Mouse (Mus musculus): Measurements from ENCODE around the gene Lekr1. TPM values are rescaled to one million over a fixed set of nuclear protein-coding genes. Genes with fewer than 3 reads are reported as not detected.

Lekr1 gene
- total RNA-seq, 2 experiments from 2014 or later = 6.5 to 7.2 TPM

GRCm38 (mm10) chr3:65836435-65836834, 170.4 kb downstream of the Lekr1 start:
- H3K4me3 ChIP-seq = no peak overlapping the region
- no peak for DNase-seq (ENCODE audit: low spot score in 2 of 2)
- no peak overlapping the region for H3K27ac ChIP-seq
- no peak for TF ChIP-seq CTCF (conservative IDR thresholded peaks at IDR 0.05)

- TF ChIP-seq CTCF (conservative IDR thresholded peaks at IDR 0.05) = no peak
- no peak overlapping the region for H3K27ac ChIP-seq
- H3K4me3 ChIP-seq = no peak overlapping the region
- DNase-seq (ENCODE audit: low spot score in 2 of 2) = no peak
Measured at GRCm38 (mm10) chr3:65839664-65840063, 173.6 kb downstream of the Lekr1 start.

GRCm38 (mm10) chr3:65841175-65841574, 175.1 kb downstream of the Lekr1 start:
- H3K4me3 ChIP-seq = no peak overlapping the region
- H3K27ac ChIP-seq = no peak overlapping the region
- no peak for DNase-seq (ENCODE audit: low spot score in 2 of 2)
- no peak for TF ChIP-seq CTCF (conservative IDR thresholded peaks at IDR 0.05)

GRCm38 (mm10) chr3:65842515-65843184, 176.6 kb downstream of the Lekr1 start:
- TF ChIP-seq CTCF (conservative IDR thresholded peaks at IDR 0.05) = no peak
- Histone ChIP-seq H3K27ac (no peak overlapping the region), H3K4me3 (no peak overlapping the region)
- no peak for DNase-seq (ENCODE audit: low spot score in 2 of 2)

- no peak for TF ChIP-seq CTCF (conservative IDR thresholded peaks at IDR 0.05)
Measured at GRCm38 (mm10) chr3:65843185-65843552, 177.1 kb downstream of the Lekr1 start.

GRCm38 (mm10) chr3:65844302-65844701, 178.3 kb downstream of the Lekr1 start:
- DNase-seq (ENCODE audit: low spot score in 2 of 2) = no peak
- TF ChIP-seq CTCF (conservative IDR thresholded peaks at IDR 0.05) = no peak
- Histone ChIP-seq H3K27ac (no peak overlapping the region), H3K4me3 (no peak overlapping the region)

More at GRCm38 (mm10) chr3:65843185-65843552, 177.1 kb downstream of the Lekr1 start:
- Histone ChIP-seq H3K27ac (no peak overlapping the region), H3K4me3 (no peak overlapping the region)
- no peak for DNase-seq (ENCODE audit: low spot score in 2 of 2)

- Histone ChIP-seq H3K27ac (no peak overlapping the region), H3K4me3 (no peak overlapping the region)
- TF ChIP-seq CTCF (conservative IDR thresholded peaks at IDR 0.05) = no peak
- no peak for DNase-seq (ENCODE audit: low spot score in 2 of 2)
Measured at GRCm38 (mm10) chr3:65844851-65845552, 179.0 kb downstream of the Lekr1 start.

- TF ChIP-seq CTCF (conservative IDR thresholded peaks at IDR 0.05) = no peak
- no peak for DNase-seq (ENCODE audit: low spot score in 2 of 2)
- Histone ChIP-seq H3K4me3 (no peak overlapping the region), H3K27ac (no peak overlapping the region)
Measured at GRCm38 (mm10) chr3:65847158-65847787, 181.2 kb downstream of the Lekr1 start.

- DNase-seq (ENCODE audit: low spot score in 2 of 2) = no peak
- no peak for TF ChIP-seq CTCF (conservative IDR thresholded peaks at IDR 0.05)
- Histone ChIP-seq H3K27ac (no peak overlapping the region), H3K4me3 (no peak overlapping the region)
Measured at GRCm38 (mm10) chr3:65853746-65854145, 187.7 kb downstream of the Lekr1 start.

GRCm38 (mm10) chr3:65855521-65855920, 189.5 kb downstream of the Lekr1 start:
- Histone ChIP-seq H3K27ac (no peak overlapping the region), H3K4me3 (no peak overlapping the region)
- TF ChIP-seq CTCF (conservative IDR thresholded peaks at IDR 0.05) = no peak
- no peak for DNase-seq (ENCODE audit: low spot score in 2 of 2)

- no peak for DNase-seq (ENCODE audit: low spot score in 2 of 2)
- H3K4me3 ChIP-seq = no peak overlapping the region
- no peak for TF ChIP-seq CTCF (conservative IDR thresholded peaks at IDR 0.05)
- no peak overlapping the region for H3K27ac ChIP-seq
Measured at GRCm38 (mm10) chr3:65858118-65858517, 192.1 kb downstream of the Lekr1 start.

- no peak for DNase-seq (ENCODE audit: low spot score in 2 of 2)
- Histone ChIP-seq H3K27ac (no peak overlapping the region), H3K4me3 (no peak overlapping the region)
- no peak for TF ChIP-seq CTCF (conservative IDR thresholded peaks at IDR 0.05)
Measured at GRCm38 (mm10) chr3:65858741-65859348, 192.8 kb downstream of the Lekr1 start.

GRCm38 (mm10) chr3:65859750-65860149, 193.7 kb downstream of the Lekr1 start:
- H3K27ac ChIP-seq = no peak overlapping the region
- DNase-seq (ENCODE audit: low spot score in 2 of 2) = no peak
- no peak overlapping the region for H3K4me3 ChIP-seq
- no peak for TF ChIP-seq CTCF (conservative IDR thresholded peaks at IDR 0.05)
